Mouse (Mus musculus) B cell, adult 62 days (primary cell): Measurements from ENCODE around the gene Lin28b. TPM values are rescaled to one million over a fixed set of nuclear protein-coding genes. Genes with fewer than 3 reads are reported as not detected.

Experiments
- total RNA-seq: library from RNA; stranded (reverse); gene quantifications from 4 replicates; pipeline ENCODE4 v1.2.4, GENCODE M21; 2023

Gene Lin28b
- total RNA-seq: not detected in 4 replicates

GRCm38 (mm10) chr10:45485761-45486602 is at the start of gene Lin28b:
Lin28b (minus strand) TSS chr10:45486395.

GRCm38 (mm10) chr10:45335434-45336422 is 150.5 kb downstream of the Lin28b start, which contains the start of gene Bves:
Bves (plus strand) TSS chr10:45335772.

Other genes starting within 250 kb of the Lin28b start
- gene Bves, start 150.6 kb downstream of the Lin28b start, total RNA-seq: not detected in 4 replicates
- 18.6 to 22.8 TPM (median 21.8 TPM) in 4 replicates for gene Hace1, start 91.4 kb upstream of the Lin28b start, total RNA-seq